Comparison of ENCODE assay signal across 8 mouse cellular contexts in the genomic region with DNA sequence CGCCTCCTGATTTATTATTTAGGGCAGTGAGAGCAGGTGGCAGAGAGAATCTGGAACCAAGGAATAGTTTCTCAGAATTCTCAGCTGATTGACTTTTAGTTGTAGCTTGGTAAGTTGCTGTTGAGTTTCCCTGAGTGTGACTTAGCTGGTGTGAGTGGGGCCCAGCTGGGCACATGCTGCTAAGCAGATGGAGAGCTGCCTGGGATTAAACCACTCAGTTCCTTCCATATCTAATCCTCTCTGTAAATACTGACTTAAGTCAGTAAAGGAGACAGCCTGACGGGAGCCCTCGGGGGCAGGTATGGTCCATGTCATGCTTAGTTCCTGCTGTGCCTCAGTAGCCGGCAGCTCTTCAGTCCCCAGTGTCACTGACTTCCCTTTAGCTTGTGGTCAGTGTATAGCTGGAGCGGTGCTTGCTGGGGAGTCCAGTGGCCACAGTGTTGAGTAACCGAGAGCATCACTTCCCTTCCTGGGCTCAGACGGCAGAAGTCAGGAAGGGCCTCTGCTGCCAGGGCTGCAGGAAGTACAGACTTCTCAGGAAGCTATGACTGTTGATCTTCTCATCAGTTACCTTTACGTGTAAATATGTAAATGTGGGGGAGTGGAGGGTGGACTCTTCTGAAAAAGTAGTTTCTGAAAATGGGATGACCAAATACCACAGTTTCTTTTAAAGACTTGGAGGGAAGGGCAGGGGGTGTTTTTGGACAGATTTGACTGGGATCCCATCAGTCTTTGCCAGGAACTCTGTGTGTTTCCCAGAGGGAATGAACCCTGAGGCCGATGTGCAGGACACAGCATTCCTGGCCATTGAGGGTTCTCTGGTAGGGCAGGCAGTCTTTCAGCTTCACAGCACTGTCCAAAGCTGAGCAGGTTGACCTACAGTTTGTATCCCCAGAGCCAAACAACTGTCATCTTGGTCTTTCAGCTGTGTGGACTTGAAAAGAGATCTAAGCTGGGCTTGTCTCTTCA. TPM values are rescaled to one million over a fixed set of nuclear protein-coding genes. Genes with fewer than 3 reads are reported as not detected.
DNase-seq lines count a peak whose midpoint lies in the region; ATAC-seq and TF ChIP-seq lines count a peak whose summit lies in the region.

No protein-coding gene starts in this region.

- TF ChIP-seq POLR2A in kidney, adult 2 months (IDR thresholded peaks at IDR 0.05; ENCODE audit: low read depth, low read length) = no peak
- TF ChIP-seq POLR2A in CH12.LX (IDR thresholded peaks at IDR 0.05; ENCODE audit: low read depth, low read length) = peak; percentile 61

- no peak overlapping the region for H3K27ac ChIP-seq in kidney, adult 2 months (ENCODE audit: insufficient read depth, low read depth, low read length)
- peak overlapping the region; percentile 20 for H3K27ac ChIP-seq in CH12.LX (ENCODE audit: insufficient read depth, low read depth)
- H3K27ac ChIP-seq in intestine, postnatal 0 days (ENCODE audit: low read depth, low read length) = peak overlapping the region; percentile 37; the same call in 1 of the 2 replicates

- no peak for TF ChIP-seq RAD21 in CH12.LX (IDR thresholded peaks at IDR 0.05; ENCODE audit: low read depth, low read length)

- H3K9me3 ChIP-seq in CH12.LX (replicated peaks; ENCODE audit: low read length) = no peaks in the 10 kb centered on the region
- no peaks in the 10 kb centered on the region for H3K9me3 ChIP-seq in intestine, postnatal 0 days (ENCODE audit: control insufficient read depth)

- peaks cover 99% of the 10 kb centered on the region for H3K79me2 ChIP-seq in CH12.LX (replicated peaks; ENCODE audit: control insufficient read depth, extremely low read depth, insufficient read depth, poor library complexity, severe bottlenecking)

- no peaks in the 10 kb centered on the region for H3K36me3 ChIP-seq in kidney, adult 2 months (ENCODE audit: control insufficient read depth, insufficient read depth, low read length)
- peaks cover 0 to 41% of the 10 kb centered on the region in 2 experiments for H3K36me3 ChIP-seq in CH12.LX (replicated peaks in 1 of 2; ENCODE audit: control insufficient read depth in 1 of 2, insufficient read depth in 1 of 2, low read length in 1 of 2)
- H3K36me3 ChIP-seq in intestine, postnatal 0 days (ENCODE audit: control insufficient read depth, insufficient read depth) = no peaks in the 10 kb centered on the region

- in situ Hi-C loops in CH12.LX (cut with MboI; ENCODE audit: low pct_ligation_motif_present, low pct_unique_long_range_greater_than_20kb, low sequenced_read_pairs) = no loop called here

- no peak overlapping the region for H3K4me3 ChIP-seq in kidney, adult 2 months (ENCODE audit: insufficient read depth, low read depth, low read length)
- H3K4me3 ChIP-seq in CH12.LX (replicated peaks in 1 of 3; ENCODE audit: low read depth in 2 of 3, low read length in 2 of 3, poor library complexity in 1 of 3) = no peak overlapping the region
- no peak overlapping the region for H3K4me3 ChIP-seq in intestine, postnatal 0 days (ENCODE audit: low read depth, low read length)

- dilution Hi-C loops in CH12.LX (cut with MboI; ENCODE audit: extremely low pct_ligation_motif_present, extremely low pct_unique_long_range_greater_than_20kb, low sequenced_read_pairs) = no loop called here

- H3K4me2 ChIP-seq in CH12.LX (ENCODE audit: insufficient read depth, low read depth, poor library complexity, severe bottlenecking) = peak overlapping the region; percentile 46
- no peak overlapping the region for H3K4me2 ChIP-seq in intestine, postnatal 0 days (replicated peaks; ENCODE audit: low read depth)

- no peaks in the 10 kb centered on the region for H3K27me3 ChIP-seq in kidney, adult 2 months (replicated peaks; ENCODE audit: control insufficient read depth, insufficient read depth, low read length)
- no peaks in the 10 kb centered on the region for H3K27me3 ChIP-seq in CH12.LX (replicated peaks)
- H3K27me3 ChIP-seq in intestine, postnatal 0 days (replicated peaks; ENCODE audit: control insufficient read depth, insufficient read depth, low read length) = no peaks in the 10 kb centered on the region

- ATAC-seq in intestine, postnatal 0 days = no peak

- WGBS in kidney, adult 2 months = 59% methylated on average over 9 of the region's 9 CpGs
- 45% methylated on average over 9 of the region's 9 CpGs for WGBS in intestine, postnatal 0 days

- peak; percentile 56 for DNase-seq in kidney, adult 2 months
- DNase-seq in kidney, postnatal 4 days = no peak
- DNase-seq in CH12.LX (ENCODE audit: extremely low read depth) = peak; percentile 73
- DNase-seq in monocyte, adult 2 months (ENCODE audit: low read depth in 1 of 2, low spot score in 2 of 2) = peak; percentile 80 to 87
- DNase-seq in MN1 (ENCODE audit: low spot score) = no peak
- DNase-seq in frontal cortex, postnatal 14 days (ENCODE audit: low spot score in 2 of 2) = no peak
- no peak for DNase-seq in adrenal gland, postnatal 10 days

- no peak for TF ChIP-seq CTCF in kidney, adult 2 months (conservative IDR thresholded peaks at IDR 0.05; ENCODE audit: insufficient read depth, insufficient read length, low read depth, low read length)
- no peak for TF ChIP-seq CTCF in CH12.LX (conservative IDR thresholded peaks at IDR 0.05 in 1 of 2, IDR thresholded peaks at IDR 0.05 in 1 of 2; ENCODE audit: low read depth in 2 of 2, low read length in 2 of 2)
- TF ChIP-seq CTCF in intestine, postnatal 0 days (IDR thresholded peaks at IDR 0.05; ENCODE audit: low read depth) = no peak

- TF ChIP-seq EP300 in CH12.LX (IDR thresholded peaks at IDR 0.05; ENCODE audit: low read length) = peak; percentile 81

- H3K4me1 ChIP-seq in kidney, adult 2 months (ENCODE audit: control insufficient read depth, insufficient read depth, low read length) = peaks cover 53% of the 10 kb centered on the region
- H3K4me1 ChIP-seq in CH12.LX (ENCODE audit: control insufficient read depth in 1 of 2, insufficient read depth in 2 of 2) = peaks cover 63 to 91% of the 10 kb centered on the region in 2 experiments
- H3K4me1 ChIP-seq in intestine, postnatal 0 days (replicated peaks; ENCODE audit: control insufficient read depth, insufficient read depth, low read length) = peaks cover 33% of the 10 kb centered on the region

- 0 out of 2 replicates have a peak overlapping the region, but pooled peaks have one; percentile 1 for H3K9ac ChIP-seq in CH12.LX (ENCODE audit: insufficient read depth, low read depth)
- H3K9ac ChIP-seq in intestine, postnatal 0 days (ENCODE audit: low read depth, low read length) = no peak overlapping the region

TF ChIP-seq in CH12.LX, 34 proteins besides CTCF, POLR2A, EP300 and RAD21 (continues in another document):
- TF ChIP-seq ZKSCAN1 (IDR thresholded peaks at IDR 0.05; ENCODE audit: borderline replicate concordance, low read depth, low read length) = no peak
- peak; percentile 92 for TF ChIP-seq IRF4 (IDR thresholded peaks at IDR 0.05; ENCODE audit: low read depth, low read length)
- no peak for TF ChIP-seq MAX (IDR thresholded peaks at IDR 0.05; ENCODE audit: low read length)
- no peak for TF ChIP-seq UBTF (IDR thresholded peaks at IDR 0.05; ENCODE audit: low read depth, low read length)
- TF ChIP-seq TBP (conservative IDR thresholded peaks at IDR 0.05; ENCODE audit: low read depth, low read length) = peak; percentile 72
- no peak for TF ChIP-seq MYC (IDR thresholded peaks at IDR 0.05; ENCODE audit: low read depth, low read length)
- TF ChIP-seq USF2 (conservative IDR thresholded peaks at IDR 0.05; ENCODE audit: low read depth, low read length) = no peak
- no peak for TF ChIP-seq USF1 (IDR thresholded peaks at IDR 0.05; ENCODE audit: low read depth, low read length)
- TF ChIP-seq ETS1 (conservative IDR thresholded peaks at IDR 0.05; ENCODE audit: low read depth, low read length) = peak; percentile 69
- TF ChIP-seq E2F4 (IDR thresholded peaks at IDR 0.05; ENCODE audit: insufficient replicate concordance, low read depth, low read length) = no peak
- TF ChIP-seq CHD1 (IDR thresholded peaks at IDR 0.05; ENCODE audit: low read depth, low read length) = no peak; the same call in 1 of the 2 replicates
- peak; percentile 4; the same call in 1 of the 2 replicates for TF ChIP-seq SMC3 (IDR thresholded peaks at IDR 0.05; ENCODE audit: low read depth, low read length)
- 0 out of 2 replicates have a peak, but pooled peaks have one; percentile 44 for TF ChIP-seq CHD2 (IDR thresholded peaks at IDR 0.05; ENCODE audit: low read length)
- no peak for TF ChIP-seq MAZ (IDR thresholded peaks at IDR 0.05; ENCODE audit: low read depth, low read length)
- TF ChIP-seq SIN3A (IDR thresholded peaks at IDR 0.05; ENCODE audit: low read length) = no peak; the same call in 1 of the 2 replicates
- TF ChIP-seq MAFK (IDR thresholded peaks at IDR 0.05; ENCODE audit: insufficient replicate concordance, low read length) = peak; percentile 78; the same call in 1 of the 2 replicates
- TF ChIP-seq KAT2A (IDR thresholded peaks at IDR 0.05; ENCODE audit: insufficient replicate concordance, low read length) = no peak
- TF ChIP-seq ELF1 (IDR thresholded peaks at IDR 0.05; ENCODE audit: low read depth, low read length) = peak; percentile 84
- TF ChIP-seq ZNF384 (IDR thresholded peaks at IDR 0.05; ENCODE audit: low read depth, low read length) = no peak
- TF ChIP-seq MEF2A (IDR thresholded peaks at IDR 0.05; ENCODE audit: borderline replicate concordance, low read depth, low read length) = peak; percentile 65; the same call in 1 of the 2 replicates
- peak; percentile 52; the same call in 1 of the 2 replicates for TF ChIP-seq BHLHE40 (IDR thresholded peaks at IDR 0.05; ENCODE audit: low read depth, low read length)
- peak; percentile 68; the same call in 1 of the 2 replicates for TF ChIP-seq RCOR1 (conservative IDR thresholded peaks at IDR 0.05; ENCODE audit: low read depth, low read length)
- TF ChIP-seq MXI1 (IDR thresholded peaks at IDR 0.05; ENCODE audit: low read depth, low read length) = peak; percentile 42; the same call in 1 of the 2 replicates
- no peak for TF ChIP-seq POLR2AphosphoS2 (IDR thresholded peaks at IDR 0.05; ENCODE audit: low read depth, low read length)

RNA-seq across cellular contexts. Expression of gene Pgs1, which starts 5.7 kb away (rescaled TPM):
- polyA plus RNA-seq in kidney, adult 2 months (2012; rRNA removed) = 29.7 and 30.4 TPM in 2 replicates
- total RNA-seq in CH12.LX (2012; rRNA removed) = 60.5 and 64.5 TPM in 2 replicates
- total RNA-seq in CH12.LX (2014; rRNA removed) = 38.1 and 39.8 TPM in 2 replicates
- polyA plus RNA-seq in CH12.LX (2012; ENCODE audit: insufficient read length, low read depth) = 50.4 and 50.8 TPM in 2 replicates
- 23.1 and 24.0 TPM in 2 replicates for polyA plus RNA-seq in intestine, postnatal 0 days (2015; fragmentation: Nextera tagmentation; extraction: Ambion mirVana)
- total RNA-seq in adrenal gland, postnatal 10 days (2021) = 10 to 100 TPM; 30.9 to 31.0 TPM

RNA-seq across cellular contexts. Expression of gene Socs3, which starts 21.9 kb away (rescaled TPM):
- 4.3 and 5.0 TPM in 2 replicates for polyA plus RNA-seq in kidney, adult 2 months (2012; rRNA removed)
- total RNA-seq in CH12.LX (2012; rRNA removed) (2.5 and 4.7 TPM in 2 replicates), CH12.LX (2014; rRNA removed) (1.1 and 1.2 TPM in 2 replicates)
- polyA plus RNA-seq in CH12.LX (2012; ENCODE audit: insufficient read length, low read depth) = 0.83 and 1.1 TPM in 2 replicates
- 15.7 and 15.9 TPM in 2 replicates for polyA plus RNA-seq in intestine, postnatal 0 days (2015; fragmentation: Nextera tagmentation; extraction: Ambion mirVana)
- total RNA-seq in adrenal gland, postnatal 10 days (2021) = 1 to 10 TPM; 5.0 to 9.0 TPM

Comparison
In these comparisons a context has a peak if more than half of its experiments do, and no peak if none do; other contexts are left out.
1. DNase-seq: peak in kidney, adult 2 months (single experiment), CH12.LX (single experiment) and monocyte, adult 2 months (2 of 2); none in kidney, postnatal 4 days (0 of 2), MN1 (single experiment), frontal cortex, postnatal 14 days (0 of 2) and adrenal gland, postnatal 10 days (single experiment).